Mouse (Mus musculus): Measurements from ENCODE around the gene Nme2. TPM values are rescaled to one million over a fixed set of nuclear protein-coding genes. Genes with fewer than 3 reads are reported as not detected.
A peak's percentile ranks its signal among the peaks of the same experiment; 100 is the strongest.

Gene Nme2
- polyA plus RNA-seq, 1 experiment from 2014 or later: 125 TPM

DNA sequence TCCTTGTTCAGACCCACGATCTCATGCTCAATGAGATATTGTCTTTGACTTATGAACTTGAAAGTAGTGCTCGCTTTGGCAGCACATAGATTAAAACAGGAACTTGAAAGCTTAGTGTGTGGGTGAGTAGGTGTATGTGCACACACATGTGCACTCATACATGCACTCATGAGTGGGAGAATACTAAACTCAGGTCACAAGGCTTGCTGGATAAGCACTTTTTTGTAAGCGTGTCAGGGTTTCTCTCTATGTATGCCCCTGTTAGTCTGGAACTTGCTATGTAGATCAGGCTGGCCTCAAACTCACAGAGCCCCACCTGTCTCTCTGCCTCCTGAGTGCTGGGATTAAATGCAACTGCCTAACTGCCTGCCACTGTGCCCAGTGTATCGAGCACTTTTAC is 31.0 kb upstream of the Nme2 start:
- ATAC-seq (ENCODE audit: insufficient read depth): no peak
- no peaks in the 10 kb centered on the region for H3K27me3 ChIP-seq
- 62% methylated on average over 4 of the region's 4 CpGs for WGBS (ENCODE audit: insufficient replicate concordance)

DNA sequence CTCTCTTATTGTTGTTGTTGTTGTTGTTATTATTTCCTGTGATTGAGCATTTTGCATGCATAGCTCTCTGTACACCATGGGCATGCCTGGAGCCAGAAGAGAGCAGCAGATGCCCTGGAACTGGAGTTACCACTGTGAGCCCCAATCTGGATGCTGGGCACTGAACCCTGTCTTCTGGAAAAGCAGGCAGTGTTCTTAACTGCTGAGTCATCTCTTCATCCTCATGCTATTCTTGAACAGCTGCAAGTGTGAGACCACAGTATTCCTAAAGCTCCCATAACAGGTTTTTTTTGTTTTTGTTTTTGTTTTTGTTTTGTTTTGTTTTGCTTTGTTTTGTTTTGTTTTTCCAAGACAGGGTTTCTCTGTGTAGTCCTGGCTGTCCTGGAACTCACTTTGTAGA is 30.2 kb upstream of the Nme2 start:
- Histone ChIP-seq H3K27me3 (no peaks in the 10 kb centered on the region), H3K4me3 (replicated peaks) (no peak overlapping the region), H3K4me1 (replicated peaks) (peaks cover 15% of the 10 kb centered on the region), H3K9me3 (replicated peaks) (no peaks in the 10 kb centered on the region), H3K36me3 (replicated peaks) (no peaks in the 10 kb centered on the region), H3K27ac (replicated peaks) (no peak overlapping the region), H3K9ac (no peak overlapping the region), H3K4me2 (no peak overlapping the region)
- ATAC-seq (ENCODE audit: insufficient read depth): no peak

More for the DNA sequence above, 31.0 kb upstream of the Nme2 start:
- H3K36me3 ChIP-seq (replicated peaks): no peaks in the 10 kb centered on the region
- H3K9me3 ChIP-seq (replicated peaks): no peaks in the 10 kb centered on the region
- H3K27ac ChIP-seq (replicated peaks): no peak overlapping the region
- H3K4me2 ChIP-seq: no peak overlapping the region
- H3K4me1 ChIP-seq (replicated peaks): peaks cover 15% of the 10 kb centered on the region
- no peak overlapping the region for H3K4me3 ChIP-seq (replicated peaks)
- no peak overlapping the region for H3K9ac ChIP-seq

DNA sequence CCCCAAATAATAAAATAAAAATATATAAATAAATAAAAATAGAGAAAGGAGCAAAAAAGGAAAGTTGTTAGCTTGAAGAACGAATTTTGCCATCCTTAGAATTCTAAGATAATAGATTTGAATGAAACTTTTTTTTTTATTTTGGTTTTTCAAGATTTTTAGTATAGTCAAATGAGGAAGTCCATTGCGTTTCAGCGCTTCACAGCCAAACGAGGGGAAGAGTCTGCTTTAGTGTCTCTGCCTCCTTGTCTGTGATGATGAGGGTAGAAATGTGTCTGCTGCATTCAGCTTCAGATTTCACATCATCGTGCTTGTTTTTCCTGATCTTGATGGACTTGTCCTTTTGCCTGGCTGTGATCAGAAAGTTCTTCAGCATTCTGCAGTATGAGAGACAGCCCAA is 29.2 kb upstream of the Nme2 start:
- Histone ChIP-seq H3K36me3 (replicated peaks) (no peaks in the 10 kb centered on the region), H3K4me1 (replicated peaks) (peaks cover 15% of the 10 kb centered on the region), H3K9me3 (replicated peaks) (no peaks in the 10 kb centered on the region), H3K4me3 (replicated peaks) (no peak overlapping the region), H3K27ac (replicated peaks) (no peak overlapping the region), H3K4me2 (no peak overlapping the region), H3K9ac (no peak overlapping the region), H3K27me3 (no peaks in the 10 kb centered on the region)
- no peak for ATAC-seq (ENCODE audit: insufficient read depth)
- WGBS (ENCODE audit: insufficient replicate concordance): 58% methylated on average over 5 of the region's 5 CpGs

DNA sequence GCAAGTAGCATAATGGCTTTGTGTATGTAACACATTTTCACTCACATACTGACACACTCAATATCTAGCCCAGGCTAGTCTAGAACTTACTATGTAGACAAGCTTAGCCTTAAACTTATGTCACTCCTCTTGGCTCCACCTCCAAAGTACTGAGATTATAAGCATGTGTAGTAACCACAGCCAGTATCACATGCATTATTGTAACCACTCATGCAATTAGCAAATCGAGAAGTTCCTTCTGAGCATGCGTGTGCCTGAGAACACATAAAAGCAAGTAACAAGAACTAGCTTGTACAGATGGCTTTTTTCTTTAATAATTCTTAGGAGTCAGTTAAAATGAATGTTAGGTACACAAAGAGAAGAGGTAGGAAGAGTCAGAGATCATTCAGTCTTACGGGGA is 28.6 kb upstream of the Nme2 start:
- Histone ChIP-seq H3K9ac (no peak overlapping the region), H3K27ac (replicated peaks) (no peak overlapping the region), H3K27me3 (no peaks in the 10 kb centered on the region), H3K36me3 (replicated peaks) (no peaks in the 10 kb centered on the region), H3K4me3 (replicated peaks) (no peak overlapping the region), H3K4me1 (replicated peaks) (peaks cover 15% of the 10 kb centered on the region), H3K4me2 (no peak overlapping the region), H3K9me3 (replicated peaks) (no peaks in the 10 kb centered on the region)
- 73% methylated on average over 3 of the region's 3 CpGs for WGBS (ENCODE audit: insufficient replicate concordance)
- ATAC-seq (ENCODE audit: insufficient read depth): no peak

DNA sequence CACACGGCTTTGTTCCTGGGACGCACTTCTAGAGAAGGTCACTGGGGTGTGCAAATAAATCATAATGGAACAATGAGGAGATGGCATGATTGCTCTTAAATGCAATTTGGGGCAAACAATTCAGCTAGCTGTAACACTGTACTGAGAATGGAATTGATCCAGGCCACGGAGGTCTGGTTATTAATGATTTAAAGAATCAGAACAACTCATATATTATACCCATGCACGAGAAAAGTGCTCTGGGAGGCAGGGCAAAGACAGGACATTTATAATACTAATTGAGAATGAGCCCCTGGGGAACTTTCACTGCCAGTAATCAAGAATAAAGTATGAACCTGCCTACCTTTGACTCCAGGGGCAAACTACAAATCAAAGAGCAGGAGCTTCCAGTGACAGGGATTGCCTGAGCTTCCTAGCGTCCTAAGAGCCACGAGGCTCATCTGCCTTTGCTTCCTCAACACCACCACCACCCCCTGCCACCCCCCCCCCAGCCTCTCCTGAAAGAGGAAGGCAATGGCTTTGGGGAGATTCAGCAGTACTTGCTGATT is 23.5 kb upstream of the Nme2 start:
- no peaks in the 10 kb centered on the region for H3K9me3 ChIP-seq (replicated peaks)
- no peak overlapping the region for H3K4me2 ChIP-seq
- ATAC-seq (ENCODE audit: insufficient read depth): no peak
- no peaks in the 10 kb centered on the region for H3K27me3 ChIP-seq
- no peak overlapping the region for H3K4me3 ChIP-seq (replicated peaks)
- no peaks in the 10 kb centered on the region for H3K36me3 ChIP-seq (replicated peaks)
- no peaks in the 10 kb centered on the region for H3K4me1 ChIP-seq (replicated peaks)
- no peak overlapping the region for H3K9ac ChIP-seq
- WGBS (ENCODE audit: insufficient replicate concordance): 47% methylated on average over 6 of the region's 6 CpGs
- H3K27ac ChIP-seq (replicated peaks): no peak overlapping the region

DNA sequence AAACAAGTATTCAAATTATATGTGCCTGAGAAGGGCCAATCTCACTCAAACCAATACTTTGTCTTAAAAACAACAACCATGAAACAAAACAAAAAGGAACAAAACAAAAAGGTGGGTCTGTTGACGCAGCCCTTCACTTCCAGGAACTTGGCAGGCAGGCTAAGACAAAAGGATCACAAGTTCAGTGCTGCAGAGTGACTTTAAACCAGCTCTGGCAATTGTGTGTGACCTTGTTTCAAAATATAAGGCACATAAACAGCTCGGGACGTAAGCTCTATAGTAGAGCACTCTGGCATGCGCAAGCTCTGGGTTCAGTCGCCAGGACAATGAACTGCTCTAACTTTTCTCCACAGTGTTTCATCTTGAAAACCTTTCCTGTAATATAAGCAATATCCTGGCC is 16.9 kb upstream of the Nme2 start:
- H3K27ac ChIP-seq (replicated peaks): no peak overlapping the region
- WGBS (ENCODE audit: insufficient replicate concordance): 79% methylated on average over 5 of the region's 5 CpGs

DNA sequence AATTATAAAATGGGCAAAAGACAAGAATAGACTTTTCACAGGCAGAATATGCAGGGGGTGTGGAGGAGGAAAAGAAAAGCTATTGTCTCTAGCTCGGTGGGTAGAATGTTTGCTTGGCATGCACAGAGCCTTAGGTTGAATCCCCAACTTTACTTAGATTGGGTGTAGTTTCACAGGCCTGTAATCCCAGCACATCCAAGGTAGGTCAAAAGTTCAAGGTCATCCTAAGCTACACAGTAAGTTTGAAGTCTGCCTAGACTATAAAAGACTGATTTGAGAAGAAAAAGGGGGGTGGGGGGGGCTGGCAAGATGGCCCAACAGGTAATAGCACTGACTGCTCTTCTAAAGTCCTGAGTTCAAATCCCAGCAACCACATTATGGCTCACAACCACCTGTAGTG is 13.7 kb upstream of the Nme2 start:
- no peaks in the 10 kb centered on the region for H3K9me3 ChIP-seq (replicated peaks)
- peaks cover 31% of the 10 kb centered on the region for H3K4me1 ChIP-seq (replicated peaks)
- peaks cover 15% of the 10 kb centered on the region for H3K36me3 ChIP-seq (replicated peaks)
- no peaks in the 10 kb centered on the region for H3K27me3 ChIP-seq
- 65% methylated on average over 1 of the region's 1 CpGs for WGBS (ENCODE audit: insufficient replicate concordance)
- H3K4me2 ChIP-seq: no peak overlapping the region
- ATAC-seq (ENCODE audit: insufficient read depth): no peak
- H3K4me3 ChIP-seq (replicated peaks): no peak overlapping the region
- H3K27ac ChIP-seq (replicated peaks): no peak overlapping the region
- H3K9ac ChIP-seq: no peak overlapping the region

More for the DNA sequence above, 16.9 kb upstream of the Nme2 start:
- Histone ChIP-seq H3K9me3 (replicated peaks) (no peaks in the 10 kb centered on the region), H3K4me1 (replicated peaks) (peaks cover 9% of the 10 kb centered on the region), H3K4me3 (replicated peaks) (no peak overlapping the region), H3K9ac (no peak overlapping the region), H3K36me3 (replicated peaks) (no peaks in the 10 kb centered on the region), H3K27me3 (no peaks in the 10 kb centered on the region), H3K4me2 (no peak overlapping the region)
- ATAC-seq (ENCODE audit: insufficient read depth): no peak

DNA sequence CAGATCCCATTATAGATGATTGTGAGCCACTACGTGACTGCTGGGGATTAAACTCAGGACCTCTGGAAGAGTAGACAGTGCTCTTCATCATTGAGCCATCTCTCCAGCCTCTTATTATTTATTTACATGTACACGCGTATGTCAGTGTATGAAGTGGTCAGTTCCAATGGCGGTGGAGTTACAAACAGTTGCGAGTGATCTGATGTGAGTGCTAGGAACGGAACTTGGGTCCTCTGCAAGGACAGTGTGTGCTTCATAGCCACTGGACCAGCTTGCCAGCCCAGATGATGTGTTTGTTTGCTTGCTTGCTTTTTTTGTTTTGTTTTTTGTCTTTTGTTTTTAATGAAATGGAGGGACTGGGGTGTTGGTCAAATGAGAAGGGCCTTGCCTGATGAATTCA is 13.1 kb upstream of the Nme2 start:
- H3K27ac ChIP-seq (replicated peaks): no peak overlapping the region
- ATAC-seq (ENCODE audit: insufficient read depth): no peak

DNA sequence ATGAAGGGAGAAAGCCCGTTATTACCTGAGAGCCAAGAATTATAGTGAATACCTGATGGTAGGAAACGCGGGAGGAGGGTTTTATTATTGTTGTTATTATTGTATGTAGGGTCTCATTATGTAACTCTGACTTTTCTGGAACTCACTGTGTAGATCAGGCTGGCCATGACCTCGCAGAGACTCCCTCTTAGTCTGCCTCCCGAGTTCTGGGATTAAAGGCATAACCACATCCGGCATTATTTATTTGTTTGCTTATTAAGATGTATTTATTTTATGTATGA is 12.7 kb upstream of the Nme2 start:
- Histone ChIP-seq H3K4me3 (replicated peaks) (peak overlapping the region; percentile 75), H3K27ac (replicated peaks) (peak overlapping the region; percentile 69; the same call in 1 of the 2 replicates), H3K4me2 (peak overlapping the region; percentile 90), H3K36me3 (replicated peaks) (peaks cover 25% of the 10 kb centered on the region), H3K4me1 (replicated peaks) (peaks cover 31% of the 10 kb centered on the region), H3K9ac (peak overlapping the region; percentile 72), H3K9me3 (replicated peaks) (no peaks in the 10 kb centered on the region), H3K27me3 (no peaks in the 10 kb centered on the region)
- no peak for ATAC-seq (ENCODE audit: insufficient read depth)
- WGBS (ENCODE audit: insufficient replicate concordance): 36% methylated on average over 6 of the region's 6 CpGs

More for the DNA sequence above, 13.1 kb upstream of the Nme2 start:
- Histone ChIP-seq H3K9me3 (replicated peaks) (no peaks in the 10 kb centered on the region), H3K4me1 (replicated peaks) (peaks cover 31% of the 10 kb centered on the region), H3K36me3 (replicated peaks) (peaks cover 21% of the 10 kb centered on the region), H3K9ac (no peak overlapping the region), H3K4me2 (peak overlapping the region; percentile 90), H3K27me3 (no peaks in the 10 kb centered on the region), H3K4me3 (replicated peaks) (no peak overlapping the region; the same call in 1 of the 2 replicates)
- WGBS (ENCODE audit: insufficient replicate concordance): 92% methylated on average over 6 of the region's 6 CpGs

DNA sequence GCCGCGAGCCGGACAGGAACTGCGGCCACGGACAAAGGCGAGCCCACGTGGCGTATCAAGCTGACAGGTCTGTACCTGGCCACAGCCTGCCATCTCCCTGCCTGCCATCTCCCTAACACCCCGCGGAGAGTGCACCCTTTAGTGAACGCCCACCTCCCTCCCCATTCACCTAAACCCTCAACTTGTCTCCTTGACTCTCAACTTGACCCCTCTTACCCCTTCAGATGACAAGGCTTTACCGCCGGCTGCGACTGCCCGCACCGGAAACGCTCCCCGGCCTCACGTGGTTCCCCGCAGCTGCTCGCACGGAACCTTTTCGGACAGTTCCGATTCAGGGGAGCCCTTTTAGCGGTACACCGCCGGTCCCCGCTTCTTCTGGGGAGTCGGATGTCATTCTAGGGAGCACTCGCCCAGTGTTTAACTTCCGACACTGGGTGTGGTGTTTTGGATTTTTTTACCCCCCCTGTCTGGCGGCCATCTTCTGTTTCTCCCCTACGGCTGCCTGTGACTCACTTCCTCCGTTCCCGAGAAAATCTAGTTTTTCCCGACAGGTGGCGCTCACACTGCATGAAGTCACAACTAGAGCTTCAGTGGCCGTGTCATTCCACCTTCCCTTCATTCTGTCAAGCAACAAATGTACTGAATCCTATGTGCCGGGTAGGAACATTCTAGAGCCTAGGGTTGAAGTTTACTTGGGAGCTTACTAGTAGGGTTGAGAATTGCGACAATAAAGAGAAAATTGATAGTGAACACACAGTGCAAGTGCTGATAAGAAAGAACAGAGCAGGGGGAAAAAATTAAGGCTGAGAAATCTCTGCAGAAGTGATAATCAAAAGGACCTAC is 12.2 kb upstream of the Nme2 start, which contains the start of the genes Gm20390 and Nme1:
Gene Gm20390, minus strand, starts transcription at position 289 of the 843 bp plus-strand sequence.
Gene Nme1, minus strand, starts transcription at position 517 of the 843 bp plus-strand sequence.
- Histone ChIP-seq H3K4me3 (replicated peaks) (peak within 1 kb of the TSS; percentile 75), H3K9me3 (replicated peaks) (no peaks in the 10 kb centered on the region)
- under 1% methylated on average over 40 of the region's 40 CpGs for WGBS (ENCODE audit: insufficient replicate concordance)

DNA sequence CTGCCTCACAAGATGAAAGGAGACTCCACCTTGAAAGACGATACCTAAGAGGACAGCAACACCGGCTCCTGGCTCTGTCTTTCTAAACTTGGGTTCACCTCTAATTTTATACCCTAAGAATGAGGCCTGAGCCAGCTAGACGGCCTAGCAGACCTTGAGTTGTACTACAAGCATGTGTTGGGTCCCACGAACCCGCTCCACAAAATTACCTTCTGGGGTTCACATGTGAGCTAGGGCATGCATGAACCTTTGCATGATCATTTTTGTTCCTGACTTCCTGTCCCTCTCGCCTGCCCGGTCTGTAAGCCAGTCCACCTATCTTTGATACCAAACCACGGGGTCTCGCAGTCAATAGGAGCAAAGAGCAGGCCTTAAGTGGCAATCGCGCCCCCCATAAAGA is 11.3 kb upstream of the Nme2 start:
- Histone ChIP-seq H3K27me3 (no peaks in the 10 kb centered on the region), H3K27ac (replicated peaks) (peak overlapping the region; percentile 69), H3K4me3 (replicated peaks) (peak overlapping the region; percentile 75), H3K9ac (peak overlapping the region; percentile 72), H3K4me2 (peak overlapping the region; percentile 90), H3K36me3 (replicated peaks) (peaks cover 38% of the 10 kb centered on the region), H3K4me1 (replicated peaks) (peaks cover 31% of the 10 kb centered on the region), H3K9me3 (replicated peaks) (no peaks in the 10 kb centered on the region)
- WGBS (ENCODE audit: insufficient replicate concordance): under 1% methylated on average over 11 of the region's 11 CpGs
- ATAC-seq (ENCODE audit: insufficient read depth): no peak

More for the DNA sequence above, 12.2 kb upstream of the Nme2 start, which contains the start of the genes Gm20390 and Nme1:
- H3K27me3 ChIP-seq: no peaks in the 10 kb centered on the region
- peak within 1 kb of the TSS; percentile 90 for H3K4me2 ChIP-seq
- H3K9ac ChIP-seq: peak within 1 kb of the TSS; percentile 72
- peak within 1 kb of the TSS; percentile 69 for H3K27ac ChIP-seq (replicated peaks)
- H3K4me1 ChIP-seq (replicated peaks): peaks cover 31% of the 10 kb centered on the region
- ATAC-seq (ENCODE audit: insufficient read depth): peak; percentile 95
- H3K36me3 ChIP-seq (replicated peaks): peaks cover 29% of the 10 kb centered on the region
